Mouse (Mus musculus): Measurements from ENCODE around the gene Ccrl2. TPM values are rescaled to one million over a fixed set of nuclear protein-coding genes. Genes with fewer than 3 reads are reported as not detected.

Ccrl2 gene
- polyA plus RNA-seq, 1 experiment, result not detected

GRCm38 (mm10) chr9:111054923-111055322 is 2.4 kb downstream of the Ccrl2 start:
- no peak overlapping the region for H3K4me3 ChIP-seq (ENCODE audit: insufficient read depth, low read depth, low read length)
- H3K4me1 ChIP-seq (ENCODE audit: control insufficient read depth, insufficient read depth, low read length), result peaks cover 22% of the 10 kb centered on the region
- 76% methylated on average over 9 of the region's 9 CpGs for WGBS

GRCm38 (mm10) chr9:111048452-111048851 is 8.9 kb downstream of the Ccrl2 start:
- WGBS, result 85% methylated on average over 3 of the region's 3 CpGs

More at GRCm38 (mm10) chr9:111054923-111055322, 2.4 kb downstream of the Ccrl2 start:
- no peak for TF ChIP-seq CTCF (IDR thresholded peaks at IDR 0.05; ENCODE audit: insufficient read depth, low read depth, low read length)
- H3K27ac ChIP-seq (ENCODE audit: insufficient read depth, low read depth, low read length), result no peak overlapping the region

GRCm38 (mm10) chr9:111047266-111047665 is 10.1 kb downstream of the Ccrl2 start:
- WGBS, result 92% methylated on average over 5 of the region's 5 CpGs
- Histone ChIP-seq H3K4me3 (ENCODE audit: insufficient read depth, low read depth, low read length) (no peak overlapping the region), H3K27ac (ENCODE audit: insufficient read depth, low read depth, low read length) (no peak overlapping the region), H3K4me1 (ENCODE audit: control insufficient read depth, insufficient read depth, low read length) (no peaks in the 10 kb centered on the region)
- no peak for TF ChIP-seq POLR2A (IDR thresholded peaks at IDR 0.05; ENCODE audit: insufficient read depth, low read depth, low read length)
- TF ChIP-seq CTCF (IDR thresholded peaks at IDR 0.05; ENCODE audit: insufficient read depth, low read depth, low read length), result no peak

More at GRCm38 (mm10) chr9:111048452-111048851, 8.9 kb downstream of the Ccrl2 start:
- no peak for TF ChIP-seq POLR2A (IDR thresholded peaks at IDR 0.05; ENCODE audit: insufficient read depth, low read depth, low read length)
- no peak for TF ChIP-seq CTCF (IDR thresholded peaks at IDR 0.05; ENCODE audit: insufficient read depth, low read depth, low read length)
- H3K4me3 ChIP-seq (ENCODE audit: insufficient read depth, low read depth, low read length), result no peak overlapping the region
- H3K4me1 ChIP-seq (ENCODE audit: control insufficient read depth, insufficient read depth, low read length), result no peaks in the 10 kb centered on the region
- no peak overlapping the region for H3K27ac ChIP-seq (ENCODE audit: insufficient read depth, low read depth, low read length)

GRCm38 (mm10) chr9:111046222-111046621 is 11.1 kb downstream of the Ccrl2 start:
- 82% methylated on average over 3 of the region's 3 CpGs for whole genome bisulfite sequencing
- no peak overlapping the region for H3K4me3 ChIP-seq (ENCODE audit: insufficient read depth, low read depth, low read length)
- TF ChIP-seq CTCF (IDR thresholded peaks at IDR 0.05; ENCODE audit: insufficient read depth, low read depth, low read length) (no peak), POLR2A (IDR thresholded peaks at IDR 0.05; ENCODE audit: insufficient read depth, low read depth, low read length) (no peak)
- no peaks in the 10 kb centered on the region for H3K4me1 ChIP-seq (ENCODE audit: control insufficient read depth, insufficient read depth, low read length)
- no peak overlapping the region for H3K27ac ChIP-seq (ENCODE audit: insufficient read depth, low read depth, low read length)

- Histone ChIP-seq H3K4me1 (ENCODE audit: control insufficient read depth, insufficient read depth, low read length) (no peaks in the 10 kb centered on the region), H3K4me3 (ENCODE audit: insufficient read depth, low read depth, low read length) (no peak overlapping the region), H3K27ac (ENCODE audit: insufficient read depth, low read depth, low read length) (no peak overlapping the region)
- 81% methylated on average over 5 of the region's 5 CpGs for WGBS
- TF ChIP-seq CTCF (IDR thresholded peaks at IDR 0.05; ENCODE audit: insufficient read depth, low read depth, low read length) (no peak), POLR2A (IDR thresholded peaks at IDR 0.05; ENCODE audit: insufficient read depth, low read depth, low read length) (no peak)
These were observed 15.1 kb downstream of the Ccrl2 start for GRCm38 (mm10) chr9:111042266-111042665.

GRCm38 (mm10) chr9:111039966-111040365 is 17.4 kb downstream of the Ccrl2 start:
- Histone ChIP-seq H3K4me3 (ENCODE audit: insufficient read depth, low read depth, low read length) (no peak overlapping the region), H3K27ac (ENCODE audit: insufficient read depth, low read depth, low read length) (no peak overlapping the region), H3K4me1 (ENCODE audit: control insufficient read depth, insufficient read depth, low read length) (no peaks in the 10 kb centered on the region)
- 82% methylated on average over 4 of the region's 4 CpGs for WGBS
- no peak for TF ChIP-seq CTCF (IDR thresholded peaks at IDR 0.05; ENCODE audit: insufficient read depth, low read depth, low read length)
- no peak for TF ChIP-seq POLR2A (IDR thresholded peaks at IDR 0.05; ENCODE audit: insufficient read depth, low read depth, low read length)

- Histone ChIP-seq H3K4me3 (ENCODE audit: insufficient read depth, low read depth, low read length) (no peak overlapping the region), H3K27ac (ENCODE audit: insufficient read depth, low read depth, low read length) (no peak overlapping the region), H3K4me1 (ENCODE audit: control insufficient read depth, insufficient read depth, low read length) (no peaks in the 10 kb centered on the region)
- TF ChIP-seq CTCF (IDR thresholded peaks at IDR 0.05; ENCODE audit: insufficient read depth, low read depth, low read length) (no peak), POLR2A (IDR thresholded peaks at IDR 0.05; ENCODE audit: insufficient read depth, low read depth, low read length) (no peak)
- 88% methylated on average over 4 of the region's 4 CpGs for WGBS
These were observed 23.6 kb downstream of the Ccrl2 start for GRCm38 (mm10) chr9:111033717-111034116.

GRCm38 (mm10) chr9:111026791-111027190 is 30.5 kb downstream of the Ccrl2 start:
- whole genome bisulfite sequencing, result 94% methylated on average over 10 of the region's 10 CpGs
- Histone ChIP-seq H3K4me3 (ENCODE audit: insufficient read depth, low read depth, low read length) (no peak overlapping the region), H3K27ac (ENCODE audit: insufficient read depth, low read depth, low read length) (no peak overlapping the region), H3K4me1 (ENCODE audit: control insufficient read depth, insufficient read depth, low read length) (no peaks in the 10 kb centered on the region)
- TF ChIP-seq CTCF (IDR thresholded peaks at IDR 0.05; ENCODE audit: insufficient read depth, low read depth, low read length), result no peak
- no peak for TF ChIP-seq POLR2A (IDR thresholded peaks at IDR 0.05; ENCODE audit: insufficient read depth, low read depth, low read length)

- no peak for TF ChIP-seq POLR2A (IDR thresholded peaks at IDR 0.05; ENCODE audit: insufficient read depth, low read depth, low read length)
- no peak for TF ChIP-seq CTCF (IDR thresholded peaks at IDR 0.05; ENCODE audit: insufficient read depth, low read depth, low read length)
- Histone ChIP-seq H3K27ac (ENCODE audit: insufficient read depth, low read depth, low read length) (no peak within 1 kb of the TSS), H3K4me1 (ENCODE audit: control insufficient read depth, insufficient read depth, low read length) (no peaks in the 10 kb centered on the region), H3K4me3 (ENCODE audit: insufficient read depth, low read depth, low read length) (no peak within 1 kb of the TSS)
- 88% methylated on average over 5 of the region's 5 CpGs for WGBS
These were observed 38.3 kb downstream of the Ccrl2 start, which contains the start of gene Ltf for GRCm38 (mm10) chr9:111019022-111019421. TSS of gene Ltf (plus strand) at chr9:111019271.

- 81% methylated on average over 4 of the region's 4 CpGs for WGBS
- Histone ChIP-seq H3K4me3 (ENCODE audit: insufficient read depth, low read depth, low read length) (no peak overlapping the region), H3K4me1 (ENCODE audit: control insufficient read depth, insufficient read depth, low read length) (no peaks in the 10 kb centered on the region; the same call in 1 of the 2 replicates), H3K27ac (ENCODE audit: insufficient read depth, low read depth, low read length) (no peak overlapping the region)
- TF ChIP-seq POLR2A (IDR thresholded peaks at IDR 0.05; ENCODE audit: insufficient read depth, low read depth, low read length), result no peak
- no peak for TF ChIP-seq CTCF (IDR thresholded peaks at IDR 0.05; ENCODE audit: insufficient read depth, low read depth, low read length)
These were observed 41.7 kb downstream of the Ccrl2 start for GRCm38 (mm10) chr9:111015658-111016057.

All from olfactory bulb, adult 2 months (tissue).